Mouse (Mus musculus): ENCODE measurements at regions not wholly inside any gene's neighbourhood (a gene's known extent, or its start where the extent isn't known, plus 50 kb on each side); places are given as distances from the start of the nearest gene placed in this dataset.

GRCm38 (mm10) chr5:138915496-138915895, 81.7 kb downstream of the Pdgfa start:
- TF ChIP-seq POLR2A (IDR thresholded peaks at IDR 0.05; ENCODE audit: borderline replicate concordance, extremely low read depth, insufficient read depth, insufficient read length, poor library complexity, severe bottlenecking) = no peak
- TF ChIP-seq CTCF (IDR thresholded peaks at IDR 0.05; ENCODE audit: borderline replicate concordance, extremely low read depth, insufficient read depth, insufficient read length) = no peak

All from brain, embryonic 14.5 days (tissue).